8 mouse cellular contexts compared by ENCODE assay signal in genomic region chr13:35771968-35772382, GRCm38 (mm10).
DNase-seq lines count a peak whose midpoint lies in the region; ATAC-seq lines count a peak whose summit lies in the region.

No protein-coding gene starts in this region.

- DNase-seq in heart, adult 18-20 months: peak; percentile 15 to 49
- DNase-seq in heart, adult 11 months: no peak
- peak; percentile 53 for DNase-seq in 416B (ENCODE audit: low read depth)
- DNase-seq in ZHBTc4 (ENCODE audit: low read depth, low spot score): peak; percentile 74
- peak; percentile 14 for DNase-seq in embryonic facial prominence, embryonic 11.5 days (ENCODE audit: low spot score)
- peak; percentile 23 to 52 for DNase-seq in left cerebral cortex, postnatal 14 days (ENCODE audit: low spot score in 2 of 2)
- DNase-seq in thymus, postnatal 4 days: peak; percentile 81

- no peaks in the 10 kb centered on the region for H3K27me3 ChIP-seq in embryonic facial prominence, embryonic 11.5 days (ENCODE audit: control insufficient read depth, insufficient read depth, low read length)
- H3K27me3 ChIP-seq in midbrain, embryonic 12.5 days: no peaks in the 10 kb centered on the region

- H3K4me2 ChIP-seq in embryonic facial prominence, embryonic 11.5 days (ENCODE audit: low read depth, low read length): no peak overlapping the region
- no peak overlapping the region for H3K4me2 ChIP-seq in midbrain, embryonic 12.5 days (replicated peaks)

- H3K9me3 ChIP-seq in embryonic facial prominence, embryonic 11.5 days (replicated peaks; ENCODE audit: control insufficient read depth, low read length): no peaks in the 10 kb centered on the region
- H3K9me3 ChIP-seq in midbrain, embryonic 12.5 days: no peaks in the 10 kb centered on the region

- ATAC-seq in embryonic facial prominence, embryonic 11.5 days (replicated peaks; ENCODE audit: insufficient number of reproducible peaks, low FRiP score, low TSS enrichment, low read depth): no peak
- peak; percentile 30; the same call in 1 of the 2 replicates for ATAC-seq in midbrain, embryonic 12.5 days (ENCODE audit: low FRiP score, low read depth)

- H3K36me3 ChIP-seq in embryonic facial prominence, embryonic 11.5 days (replicated peaks; ENCODE audit: control insufficient read depth, insufficient read depth, low read depth, low read length): no peaks in the 10 kb centered on the region
- H3K36me3 ChIP-seq in midbrain, embryonic 12.5 days: no peaks in the 10 kb centered on the region

- H3K9ac ChIP-seq in embryonic facial prominence, embryonic 11.5 days (replicated peaks; ENCODE audit: low read length): no peak overlapping the region
- no peak overlapping the region for H3K9ac ChIP-seq in midbrain, embryonic 12.5 days (replicated peaks)

- H3K4me1 ChIP-seq in embryonic facial prominence, embryonic 11.5 days (ENCODE audit: control insufficient read depth, insufficient read depth, low read length): no peaks in the 10 kb centered on the region
- peaks cover 4% of the 10 kb centered on the region; the same call in 1 of the 2 replicates for H3K4me1 ChIP-seq in midbrain, embryonic 12.5 days

- no peak overlapping the region for H3K27ac ChIP-seq in embryonic facial prominence, embryonic 11.5 days (replicated peaks; ENCODE audit: low read depth, low read length)
- H3K27ac ChIP-seq in midbrain, embryonic 12.5 days (replicated peaks): no peak overlapping the region

- no peak overlapping the region for H3K4me3 ChIP-seq in embryonic facial prominence, embryonic 11.5 days (ENCODE audit: low read depth, low read length)
- no peak overlapping the region for H3K4me3 ChIP-seq in midbrain, embryonic 12.5 days

- intact Hi-C loops in left cerebral cortex, postnatal 14 days (cut with DNase I): loop anchor here (5.0 to 10.0 kb wide), 2 partner anchors 175 to 737 kb away; no protein-coding TSS in a partner anchor

- 71% methylated on average over 9 of the region's 9 CpGs for WGBS in embryonic facial prominence, embryonic 11.5 days
- WGBS in midbrain, embryonic 12.5 days: 68% methylated on average over 9 of the region's 9 CpGs
